Mouse (Mus musculus) forebrain, embryonic 14.5 days (tissue): Measurements from ENCODE around the gene AI413582. TPM values are rescaled to one million over a fixed set of nuclear protein-coding genes. Genes with fewer than 3 reads are reported as not detected.

Experiments used
- ATAC-seq: fragments of 200-750 bp; cut with Nextera tagmentation; 2 replicates; pipeline ENCODE4 v1.8.0; 2017; ENCODE audit warnings: mild to moderate bottlenecking, moderate library complexity
- DNase-seq: peaks from one replicate; pipeline ENCODE4 v3.0.0-alpha.2; 2015; ENCODE audit warnings: low spot score
- H3K27ac ChIP-seq: fragments of 300-500 bp; sonication (generic); 2 replicates; pipeline ENCODE4 v1.5.1; 2014; ENCODE audit warnings: low read depth, mild to moderate bottlenecking, control low read depth, low read length, moderate library complexity
- H3K27me3 ChIP-seq: fragments of 300-500 bp; sonication (generic); replicated peaks from 2 replicates; pipeline ENCODE4 v1.6.1; 2014; ENCODE audit warnings: low read length, control low read depth, mixed read lengths; ENCODE audit not compliant: control insufficient read depth, insufficient read depth
- H3K36me3 ChIP-seq: fragments of 300-500 bp; sonication (generic); 2 replicates; pipeline ENCODE4 v1.6.1; 2014; ENCODE audit warnings: low read length, control low read depth; ENCODE audit not compliant: control insufficient read depth, insufficient read depth
- H3K4me1 ChIP-seq: fragments of 300-500 bp; sonication (generic); 2 replicates; pipeline ENCODE4 v1.6.1; 2014; ENCODE audit warnings: antibody characterized with exemption, low read length, control low read depth; ENCODE audit not compliant: control insufficient read depth, insufficient read depth
- H3K4me2 ChIP-seq: fragments of 300-500 bp; sonication (generic); 2 replicates; pipeline ENCODE4 v1.6.1; 2014; ENCODE audit warnings: mild to moderate bottlenecking, control low read depth, low read length
- H3K4me3 ChIP-seq: fragments of 300-500 bp; sonication (generic); 2 replicates; pipeline ENCODE4 v1.5.1; 2014; ENCODE audit warnings: low read depth, low read length, control low read depth
- H3K9ac ChIP-seq: fragments of 300-500 bp; sonication (generic); 2 replicates; pipeline ENCODE4 v1.6.1; 2014; ENCODE audit warnings: mild to moderate bottlenecking, low read length, control low read depth, moderate library complexity
- H3K9me3 ChIP-seq: fragments of 300-500 bp; sonication (generic); replicated peaks from 2 replicates; pipeline ENCODE4 v1.6.1; 2016; ENCODE audit warnings: low read length, control low read depth, mixed read lengths; ENCODE audit not compliant: control insufficient read depth
- WGBS: fragments of 180-500 bp; shearing (Covaris S2); extraction: QIAGEN DNeasy Blood & Tissue Kit; methylation state at CpG from one replicate; pipeline ENCODE4 v1.1.7; 2014; 5-methylcytosine and 5-hydroxymethylcytosine counted together
- polyA plus RNA-seq: library from polyadenylated mRNA; unstranded; fragments of >200 nt; fragmentation: Nextera tagmentation; extraction: Ambion mirVana; gene quantifications from 2 replicates; pipeline ENCODE4 v1.2.1, GENCODE M21; 2014

Gene AI413582
- polyA plus RNA-seq, 1 experiment from 2014 or later, result 46.2 TPM

DNA sequence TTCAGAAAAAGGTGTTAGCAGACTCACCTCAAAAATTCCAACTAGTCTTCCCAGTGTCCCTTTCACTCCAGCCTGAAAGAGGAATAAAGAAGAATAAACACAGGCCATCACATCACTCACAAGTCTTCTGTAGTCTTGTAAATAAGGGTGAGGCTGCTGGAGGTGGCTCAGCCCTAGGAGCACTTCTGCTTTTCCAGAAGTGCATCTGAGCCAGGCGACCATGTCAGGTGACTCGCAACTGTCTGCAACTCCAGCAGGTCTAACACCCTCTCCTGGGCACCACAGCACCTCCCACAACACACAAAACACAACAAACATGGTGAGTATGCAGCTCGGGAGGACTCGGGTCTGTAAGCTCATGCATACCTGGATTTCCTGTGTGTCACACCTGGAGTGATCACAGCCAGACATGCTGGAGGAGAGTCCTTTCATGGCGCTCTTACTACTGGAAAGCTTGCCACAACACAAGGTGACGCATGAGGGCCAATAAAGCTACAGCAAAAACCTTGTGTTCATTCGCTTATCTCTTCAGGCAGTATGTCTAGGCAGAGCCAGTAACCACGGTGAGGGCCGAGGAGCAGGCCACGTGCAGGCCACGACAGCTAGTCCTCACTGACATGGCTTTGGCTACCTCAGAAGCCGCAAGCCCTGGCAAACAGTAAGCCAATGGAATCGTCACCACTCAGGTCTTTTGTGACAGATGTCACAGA is 17.8 kb upstream of the AI413582 start:
- H3K4me3 ChIP-seq, result no peak overlapping the region
- peaks cover 77% of the 10 kb centered on the region for H3K36me3 ChIP-seq
- no peak overlapping the region for H3K4me2 ChIP-seq
- ATAC-seq, result no peak
- DNase-seq, result no peak
- no peak overlapping the region for H3K27ac ChIP-seq
- 91% methylated on average over 13 of the region's 13 CpGs for WGBS
- H3K9me3 ChIP-seq, result no peaks in the 10 kb centered on the region
- H3K27me3 ChIP-seq, result no peaks in the 10 kb centered on the region
- no peak overlapping the region for H3K9ac ChIP-seq
- no peaks in the 10 kb centered on the region for H3K4me1 ChIP-seq

DNA sequence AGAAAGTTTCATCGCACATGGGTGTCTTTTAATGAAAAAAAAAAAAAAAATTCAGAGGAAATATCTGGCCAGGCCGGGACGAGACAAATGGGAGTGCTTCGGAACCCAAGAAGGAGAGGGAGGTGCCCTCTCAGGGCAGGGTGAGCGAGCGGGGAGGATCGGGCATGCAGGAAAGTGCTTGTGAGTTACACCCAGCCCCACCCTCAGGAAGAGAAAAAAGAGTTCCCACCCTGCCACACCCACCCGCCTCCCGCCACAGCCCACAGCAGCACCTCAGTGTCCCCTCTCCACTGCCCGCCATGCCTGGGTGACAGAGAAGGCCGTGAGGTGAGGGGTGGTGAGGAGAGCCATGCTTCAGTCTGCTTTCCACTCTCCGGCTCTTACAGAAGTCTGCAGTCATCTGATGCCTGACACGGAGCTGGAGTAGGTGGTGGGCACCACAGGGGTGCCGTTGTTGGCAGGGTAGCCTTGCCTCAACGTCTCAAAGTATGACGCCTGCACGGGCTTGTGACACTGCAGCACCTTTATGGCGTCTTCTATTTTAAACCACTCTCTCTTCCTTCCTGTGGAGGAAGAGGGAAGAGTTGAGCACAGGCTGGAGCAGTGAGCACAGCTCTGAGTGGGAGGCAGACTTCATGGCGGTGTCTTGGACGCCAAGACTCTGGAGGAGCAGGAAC is 15.0 kb upstream of the AI413582 start:
- H3K9me3 ChIP-seq, result no peaks in the 10 kb centered on the region
- no peak overlapping the region for H3K27ac ChIP-seq
- no peak for DNase-seq
- H3K9ac ChIP-seq, result no peak overlapping the region
- H3K4me1 ChIP-seq, result no peaks in the 10 kb centered on the region
- H3K36me3 ChIP-seq, result peaks cover 79% of the 10 kb centered on the region
- no peak overlapping the region for H3K4me2 ChIP-seq
- no peak for ATAC-seq
- no peak overlapping the region for H3K4me3 ChIP-seq
- no peaks in the 10 kb centered on the region for H3K27me3 ChIP-seq
- WGBS, result 92% methylated on average over 20 of the region's 20 CpGs

DNA sequence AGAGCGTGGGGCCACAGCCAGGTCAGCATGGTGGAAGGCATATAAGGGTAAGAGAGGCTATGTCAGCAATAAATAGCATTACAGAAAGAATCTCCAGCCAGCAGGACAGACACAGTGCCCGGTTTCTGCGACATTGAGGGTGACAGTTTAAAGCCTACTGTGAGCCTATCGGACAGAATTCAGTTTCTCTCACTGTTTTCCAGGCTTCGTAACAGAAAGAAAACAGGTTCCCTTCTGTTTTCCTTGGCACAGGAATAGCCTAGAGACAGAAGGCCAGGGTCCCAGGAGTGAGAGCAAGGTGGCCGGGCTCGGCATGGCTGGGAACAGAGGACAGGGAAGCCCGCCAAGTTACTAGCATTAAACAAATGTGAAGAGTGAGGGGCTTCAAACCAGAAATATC is 14.3 kb upstream of the AI413582 start:
- Histone ChIP-seq H3K9ac (no peak overlapping the region), H3K4me3 (no peak overlapping the region), H3K27me3 (no peaks in the 10 kb centered on the region), H3K36me3 (peaks cover 83% of the 10 kb centered on the region), H3K27ac (no peak overlapping the region), H3K4me1 (no peaks in the 10 kb centered on the region), H3K4me2 (no peak overlapping the region), H3K9me3 (no peaks in the 10 kb centered on the region)
- no peak for ATAC-seq
- no peak for DNase-seq
- 86% methylated on average over 8 of the region's 8 CpGs for WGBS

GRCm38 (mm10) chr17:27578487-27578886 is 12.9 kb upstream of the AI413582 start:
- Histone ChIP-seq H3K36me3 (peaks cover 80% of the 10 kb centered on the region), H3K4me1 (no peaks in the 10 kb centered on the region), H3K27me3 (no peaks in the 10 kb centered on the region), H3K9ac (no peak overlapping the region), H3K4me3 (no peak overlapping the region), H3K27ac (no peak overlapping the region), H3K9me3 (no peaks in the 10 kb centered on the region), H3K4me2 (no peak overlapping the region)
- DNase-seq (no peak), ATAC-seq (no peak)
- 90% methylated on average over 10 of the region's 10 CpGs for WGBS

DNA sequence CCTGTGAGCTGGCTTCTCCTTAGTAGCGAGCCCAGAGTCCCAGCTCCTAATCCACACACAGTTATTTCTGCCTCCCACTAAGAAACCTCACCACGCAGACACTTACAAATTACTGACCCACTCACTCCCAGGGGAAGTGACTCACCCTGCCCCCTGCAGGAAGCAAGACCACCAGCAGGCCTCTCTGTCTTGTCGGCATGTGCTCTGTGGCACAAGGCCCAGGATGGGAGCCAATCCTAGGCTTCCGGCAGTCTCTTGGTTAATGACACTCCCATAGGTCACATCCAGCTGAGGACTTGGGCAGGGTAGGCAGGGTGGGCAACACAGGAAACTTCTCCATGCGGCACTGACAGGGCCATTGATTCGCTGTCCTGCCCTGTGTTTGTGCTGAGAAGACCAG is 11.9 kb upstream of the AI413582 start:
- Histone ChIP-seq H3K4me1 (no peaks in the 10 kb centered on the region), H3K9me3 (no peaks in the 10 kb centered on the region), H3K36me3 (peaks cover 73% of the 10 kb centered on the region), H3K4me3 (no peak overlapping the region), H3K27me3 (no peaks in the 10 kb centered on the region), H3K27ac (no peak overlapping the region), H3K4me2 (no peak overlapping the region), H3K9ac (no peak overlapping the region)
- 72% methylated on average over 6 of the region's 6 CpGs for WGBS
- no peak for DNase-seq
- ATAC-seq, result no peak

DNA sequence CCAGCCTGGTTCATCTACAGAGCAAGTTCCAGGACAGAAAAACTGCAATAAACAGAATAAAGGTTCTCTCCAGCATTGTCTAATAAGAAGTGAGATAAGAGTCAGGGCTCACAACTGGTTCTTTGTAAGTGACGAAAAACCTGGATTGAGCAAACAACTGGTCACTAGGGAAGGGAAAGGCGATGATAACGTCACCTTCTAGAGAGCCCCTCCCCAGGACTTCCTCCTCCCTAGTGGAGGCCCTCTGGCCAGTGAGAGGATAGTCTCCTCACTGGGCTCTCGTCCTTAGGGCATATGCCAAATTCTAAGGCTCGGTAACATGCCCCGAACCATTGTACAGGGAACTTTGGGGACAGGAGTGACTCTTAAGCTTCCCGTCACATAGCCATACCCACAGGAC is 10.5 kb upstream of the AI413582 start:
- no peak for ATAC-seq
- whole genome bisulfite sequencing, result 92% methylated on average over 7 of the region's 7 CpGs

GRCm38 (mm10) chr17:27575116-27575776 is 9.7 kb upstream of the AI413582 start:
- Histone ChIP-seq H3K36me3 (peaks cover 54% of the 10 kb centered on the region), H3K27ac (no peak overlapping the region)

More for the DNA sequence above, 10.5 kb upstream of the AI413582 start:
- Histone ChIP-seq H3K27me3 (no peaks in the 10 kb centered on the region), H3K4me1 (no peaks in the 10 kb centered on the region), H3K9me3 (no peaks in the 10 kb centered on the region), H3K27ac (no peak overlapping the region), H3K9ac (no peak overlapping the region), H3K4me2 (no peak overlapping the region), H3K36me3 (peaks cover 62% of the 10 kb centered on the region), H3K4me3 (no peak overlapping the region)
- no peak for DNase-seq

DNA sequence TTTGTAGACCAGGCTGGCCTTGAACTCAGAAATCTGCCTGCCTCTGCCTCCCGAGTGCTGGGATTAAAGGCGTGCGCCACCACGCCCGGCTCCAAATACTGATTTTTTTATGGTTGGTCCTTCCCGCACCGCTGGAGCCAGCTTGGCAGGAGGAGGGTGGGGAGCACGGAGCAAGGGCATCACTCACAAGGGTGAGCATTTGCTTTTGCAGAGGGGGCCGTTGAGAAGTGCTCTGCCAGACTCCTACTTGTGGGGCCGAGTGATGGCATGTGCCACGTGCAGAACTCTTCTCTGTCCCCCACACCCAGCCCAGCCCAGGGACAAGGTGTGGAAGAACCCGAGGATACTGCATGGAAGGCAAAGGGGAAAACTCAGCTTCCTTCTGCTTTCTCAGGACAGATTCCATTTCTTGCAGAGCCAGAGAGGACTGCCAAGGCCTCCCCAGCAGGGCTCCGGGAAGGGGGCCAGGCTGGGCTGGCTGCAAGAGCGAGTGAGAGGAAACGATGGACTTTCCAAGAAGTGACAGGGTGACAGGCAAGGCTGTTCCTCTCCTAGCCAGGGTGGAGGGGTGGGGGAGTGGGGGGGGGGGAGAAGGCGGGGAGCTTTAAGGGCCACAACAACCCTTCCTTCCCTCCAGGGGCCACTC is 9.0 kb upstream of the AI413582 start:
- no peak for ATAC-seq
- 84% methylated on average over 16 of the region's 16 CpGs for WGBS
- Histone ChIP-seq H3K4me3 (no peak overlapping the region), H3K4me1 (no peaks in the 10 kb centered on the region), H3K9ac (no peak overlapping the region), H3K27ac (no peak overlapping the region), H3K27me3 (no peaks in the 10 kb centered on the region), H3K36me3 (peaks cover 47% of the 10 kb centered on the region), H3K4me2 (no peak overlapping the region), H3K9me3 (no peaks in the 10 kb centered on the region)
- peak; percentile 35 for DNase-seq

More at GRCm38 (mm10) chr17:27575116-27575776, 9.7 kb upstream of the AI413582 start:
- H3K4me3 ChIP-seq, result no peak overlapping the region
- 87% methylated on average over 10 of the region's 10 CpGs for WGBS
- H3K9me3 ChIP-seq, result no peaks in the 10 kb centered on the region
- no peak for ATAC-seq
- no peaks in the 10 kb centered on the region for H3K27me3 ChIP-seq
- H3K9ac ChIP-seq, result no peak overlapping the region
- H3K4me2 ChIP-seq, result no peak overlapping the region
- H3K4me1 ChIP-seq, result no peaks in the 10 kb centered on the region
- no peak for DNase-seq
